Mouse (Mus musculus) midbrain, embryonic 12.5 days (tissue): ENCODE measurements around the gene Vgf. TPM values are rescaled to one million over a fixed set of nuclear protein-coding genes. Genes with fewer than 3 reads are reported as not detected.
A peak's percentile ranks its signal among the peaks of the same experiment; 100 is the strongest.

Experiments
- ATAC-seq: fragments of 200-750 bp; cut with Nextera tagmentation; 2 replicates; pipeline ENCODE4 v1.8.0; 2017; ENCODE audit warnings: low read depth, moderate TSS enrichment, moderate library complexity; ENCODE audit not compliant: low FRiP score
- H3K27ac ChIP-seq: fragments of 300-500 bp; sonication (generic); replicated peaks from 2 replicates; pipeline ENCODE4 v1.5.1; 2016; ENCODE audit warnings: mild to moderate bottlenecking
- H3K27me3 ChIP-seq: fragments of 300-500 bp; sonication (generic); 2 replicates; pipeline ENCODE4 v1.6.1; 2016; ENCODE audit warnings: mild to moderate bottlenecking
- H3K36me3 ChIP-seq: fragments of 300-500 bp; sonication (generic); 2 replicates; pipeline ENCODE4 v1.6.1; 2016
- H3K4me1 ChIP-seq: fragments of 300-500 bp; sonication (generic); 2 replicates; pipeline ENCODE4 v1.6.1; 2016
- H3K4me2 ChIP-seq: fragments of 300-500 bp; sonication (generic); replicated peaks from 2 replicates; pipeline ENCODE4 v1.6.1; 2016; ENCODE audit warnings: mild to moderate bottlenecking, moderate library complexity
- H3K4me3 ChIP-seq: fragments of 300-500 bp; sonication (generic); 2 replicates; pipeline ENCODE4 v1.5.1; 2016; ENCODE audit warnings: mild to moderate bottlenecking
- H3K9ac ChIP-seq: fragments of 300-500 bp; sonication (generic); replicated peaks from 2 replicates; pipeline ENCODE4 v1.6.1; 2016; ENCODE audit warnings: mild to moderate bottlenecking, moderate library complexity
- H3K9me3 ChIP-seq: fragments of 300-500 bp; sonication (generic); 2 replicates; pipeline ENCODE4 v1.6.1; 2016; ENCODE audit warnings: mild to moderate bottlenecking
- WGBS: fragments of 180-500 bp; shearing (Covaris S2); methylation state at CpG from one replicate; pipeline ENCODE4 v1.1.7; 2016; 5-methylcytosine and 5-hydroxymethylcytosine counted together
- microRNA counts: library from miRNA; unstranded; fragments of <30 nt; microRNA quantifications from one replicate; lab custom pipeline; 2017
- microRNA-seq: library from miRNA; unstranded; fragments of <30 nt; microRNA quantifications from one replicate; pipeline ENCODE4, GENCODE M21; 2017
- polyA plus RNA-seq: library from polyadenylated mRNA; unstranded; fragments of >200 nt; fragmentation: Nextera tagmentation; extraction: Ambion mirVana; gene quantifications from 2 replicates; pipeline ENCODE4 v1.2.1, GENCODE M21; 2016

Gene Vgf
- polyA plus RNA-seq, 1 experiment from 2014 or later = 0.91 TPM

GRCm38 (mm10) chr5:137074191-137074651 is 48.0 kb downstream of the Vgf start:
- Histone ChIP-seq H3K27me3 (peaks cover 17% of the 10 kb centered on the region; the same call in 1 of the 2 replicates), H3K4me2 (no peak overlapping the region), H3K9me3 (no peaks in the 10 kb centered on the region), H3K9ac (no peak overlapping the region), H3K27ac (no peak overlapping the region), H3K4me1 (peaks cover 9% of the 10 kb centered on the region; the same call in 1 of the 2 replicates), H3K4me3 (no peak overlapping the region), H3K36me3 (no peaks in the 10 kb centered on the region)
- WGBS = 26% methylated on average over 6 of the region's 6 CpGs
- no peak for ATAC-seq

GRCm38 (mm10) chr5:137075726-137076125 is 49.5 kb downstream of the Vgf start:
- no peak for ATAC-seq
- Histone ChIP-seq H3K27me3 (peaks cover 16% of the 10 kb centered on the region; the same call in 1 of the 2 replicates), H3K9ac (no peak overlapping the region), H3K36me3 (no peaks in the 10 kb centered on the region), H3K4me3 (no peak overlapping the region), H3K9me3 (no peaks in the 10 kb centered on the region), H3K4me1 (peaks cover 9% of the 10 kb centered on the region; the same call in 1 of the 2 replicates), H3K27ac (no peak overlapping the region), H3K4me2 (no peak overlapping the region)
- WGBS = 75% methylated on average over 6 of the region's 6 CpGs

- H3K9me3 ChIP-seq = no peaks in the 10 kb centered on the region
- no peak overlapping the region for H3K9ac ChIP-seq
- H3K4me2 ChIP-seq = no peak overlapping the region
- ATAC-seq = no peak
- H3K4me3 ChIP-seq = no peak overlapping the region
- H3K27me3 ChIP-seq = peaks cover 9% of the 10 kb centered on the region; the same call in 1 of the 2 replicates
- H3K36me3 ChIP-seq = no peaks in the 10 kb centered on the region
- 42% methylated on average over 12 of the region's 12 CpGs for WGBS
- H3K4me1 ChIP-seq = peaks cover 9% of the 10 kb centered on the region; the same call in 1 of the 2 replicates
- no peak overlapping the region for H3K27ac ChIP-seq
Observed at GRCm38 (mm10) chr5:137076191-137076930, 50.2 kb downstream of the Vgf start.

GRCm38 (mm10) chr5:137077187-137077586 is 51.0 kb downstream of the Vgf start:
- H3K4me2 ChIP-seq = no peak overlapping the region
- no peak for ATAC-seq
- WGBS = 93% methylated on average over 7 of the region's 7 CpGs

GRCm38 (mm10) chr5:137078041-137078440 is 51.8 kb downstream of the Vgf start:
- H3K4me2 ChIP-seq = no peak overlapping the region
- H3K27ac ChIP-seq = no peak overlapping the region
- H3K4me1 ChIP-seq = peaks cover 4% of the 10 kb centered on the region; the same call in 1 of the 2 replicates
- H3K36me3 ChIP-seq = no peaks in the 10 kb centered on the region
- H3K27me3 ChIP-seq = 0 out of 2 replicates have a peak, but pooled peaks cover 2% of the 10 kb centered on the region
- 84% methylated on average over 14 of the region's 14 CpGs for WGBS
- no peak overlapping the region for H3K4me3 ChIP-seq
- H3K9ac ChIP-seq = no peak overlapping the region
- no peak for ATAC-seq
- H3K9me3 ChIP-seq = no peaks in the 10 kb centered on the region

More at GRCm38 (mm10) chr5:137077187-137077586, 51.0 kb downstream of the Vgf start:
- H3K27ac ChIP-seq = no peak overlapping the region
- no peak overlapping the region for H3K4me3 ChIP-seq
- H3K4me1 ChIP-seq = peaks cover 8% of the 10 kb centered on the region; the same call in 1 of the 2 replicates
- no peaks in the 10 kb centered on the region for H3K9me3 ChIP-seq
- H3K36me3 ChIP-seq = no peaks in the 10 kb centered on the region
- H3K27me3 ChIP-seq = peaks cover 9% of the 10 kb centered on the region; the same call in 1 of the 2 replicates
- no peak overlapping the region for H3K9ac ChIP-seq

- Histone ChIP-seq H3K9me3 (no peaks in the 10 kb centered on the region), H3K4me3 (no peak overlapping the region), H3K27ac (no peak overlapping the region), H3K27me3 (no peaks in the 10 kb centered on the region), H3K9ac (no peak overlapping the region), H3K36me3 (no peaks in the 10 kb centered on the region), H3K4me1 (peaks cover 4% of the 10 kb centered on the region; the same call in 1 of the 2 replicates), H3K4me2 (no peak overlapping the region)
- ATAC-seq = no peak
- WGBS = 76% methylated on average over 6 of the region's 6 CpGs
Observed at GRCm38 (mm10) chr5:137078616-137079015, 52.4 kb downstream of the Vgf start.

- ATAC-seq = no peak
- no peaks in the 10 kb centered on the region for H3K9me3 ChIP-seq
- no peak overlapping the region for H3K4me3 ChIP-seq
- H3K36me3 ChIP-seq = no peaks in the 10 kb centered on the region
- no peaks in the 10 kb centered on the region for H3K27me3 ChIP-seq
- H3K4me2 ChIP-seq = no peak overlapping the region
- H3K27ac ChIP-seq = no peak overlapping the region
- H3K9ac ChIP-seq = no peak overlapping the region
- H3K4me1 ChIP-seq = no peaks in the 10 kb centered on the region
- 78% methylated on average over 5 of the region's 5 CpGs for WGBS
Observed at GRCm38 (mm10) chr5:137079849-137080248, 53.7 kb downstream of the Vgf start.

MicroRNAs within 50 kb of the gene (microRNA counts, 519-probe panel; counts per million panel counts)
- not detected for microRNA mmu-miR-702 (lab: Ali Mortazavi, UCI)

Small RNAs within 50 kb of the gene (microRNA-seq; reads per million reads assigned to microRNA genes)
- 160 reads per million, percentile 58 among the genes with 10 or more reads in this experiment for gene Mir702

Other genes with a start within 250 kb of the Vgf start
- gene Col26a1, start 143.2 kb upstream of the Vgf start, polyA plus RNA-seq = 48.0 and 70.8 TPM in 2 replicates
- 112 and 113 TPM in 2 replicates for gene Ift22, start 118.2 kb upstream of the Vgf start, polyA plus RNA-seq
- gene Fis1, start 73.1 kb upstream of the Vgf start, polyA plus RNA-seq = 314 and 323 TPM in 2 replicates
- 0.19 TPM in 1 of 2 replicates, not detected in the other for gene Cldn15, start 59.8 kb upstream of the Vgf start, polyA plus RNA-seq
- gene Plod3, start 39.4 kb upstream of the Vgf start, polyA plus RNA-seq = 39.0 and 40.7 TPM in 2 replicates
- gene Znhit1, start 38.4 kb upstream of the Vgf start, polyA plus RNA-seq = 92.8 and 102 TPM in 2 replicates
- 203 and 214 TPM in 2 replicates for gene Ap1s1, start 19.7 kb downstream of the Vgf start, polyA plus RNA-seq
- gene Serpine1, start 45.9 kb downstream of the Vgf start, polyA plus RNA-seq = 0.23 TPM in 1 of 2 replicates, not detected in the other
- 5.3 and 5.5 TPM in 2 replicates for gene Trim56, start 89.8 kb downstream of the Vgf start, polyA plus RNA-seq
- gene Muc3, start 122.9 kb downstream of the Vgf start, polyA plus RNA-seq = not detected in 2 replicates
- 0.09 TPM in 1 of 2 replicates, not detected in the other for gene Muc3a, start 186.0 kb downstream of the Vgf start, polyA plus RNA-seq